Mouse (Mus musculus) lung, embryonic 14.5 days (tissue): ENCODE data around the gene BC049715. TPM values are rescaled to one million over a fixed set of nuclear protein-coding genes. Genes with fewer than 3 reads are reported as not detected.

ENCODE experiments used
- ATAC-seq: fragments of 200-750 bp; cut with Nextera tagmentation; 2 replicates; pipeline ENCODE4 v1.8.0; 2017; ENCODE audit warnings: mild to moderate bottlenecking, moderate TSS enrichment, moderate library complexity; ENCODE audit not compliant: insufficient read depth
- DNase-seq: peaks from one replicate; pipeline ENCODE4 v3.0.0-alpha.2; 2015
- H3K27ac ChIP-seq: fragments of 300-500 bp; sonication (generic); 2 replicates; pipeline ENCODE4 v1.5.1; 2014; ENCODE audit warnings: low read depth, mild to moderate bottlenecking, moderate library complexity
- H3K27me3 ChIP-seq: fragments of 300-500 bp; sonication (generic); 2 replicates; pipeline ENCODE4 v1.6.1; 2014; ENCODE audit warnings: low read length, control low read depth; ENCODE audit not compliant: insufficient read depth
- H3K36me3 ChIP-seq: fragments of 300-500 bp; sonication (generic); 2 replicates; pipeline ENCODE4 v1.6.1; 2014; ENCODE audit warnings: control low read depth; ENCODE audit not compliant: insufficient read depth
- H3K4me1 ChIP-seq: fragments of 300-500 bp; sonication (generic); 2 replicates; pipeline ENCODE4 v1.6.1; 2014; ENCODE audit warnings: antibody characterized with exemption, control low read depth; ENCODE audit not compliant: insufficient read depth
- H3K4me2 ChIP-seq: fragments of 300-500 bp; sonication (generic); 2 replicates; pipeline ENCODE4 v1.6.1; 2014; ENCODE audit warnings: mild to moderate bottlenecking
- H3K4me3 ChIP-seq: fragments of 300-500 bp; sonication (generic); 2 replicates; pipeline ENCODE4 v1.5.1; 2014; ENCODE audit warnings: low read depth, low read length
- H3K9ac ChIP-seq: fragments of 300-500 bp; sonication (generic); 2 replicates; pipeline ENCODE4 v1.6.1; 2014
- H3K9me3 ChIP-seq: fragments of 300-500 bp; sonication (generic); 2 replicates; pipeline ENCODE4 v1.6.1; 2016; ENCODE audit warnings: low read depth, low read length, control low read depth
- CTCF ChIP-seq: IDR thresholded peaks from 2 replicates; pipeline ENCODE4 v1.5.1; 2016; ENCODE audit warnings: antibody characterized with exemption, low read depth
- WGBS: fragments of 180-500 bp; shearing (Covaris S2); extraction: QIAGEN DNeasy Blood & Tissue Kit; methylation state at CpG from one replicate; pipeline ENCODE4 v1.1.7; 2014; 5-methylcytosine and 5-hydroxymethylcytosine counted together
- polyA plus RNA-seq: library from polyadenylated mRNA; unstranded; fragments of >200 nt; fragmentation: Nextera tagmentation; extraction: Ambion mirVana; gene quantifications from 2 replicates; pipeline ENCODE4 v1.2.1, GENCODE M21; 2014

Gene BC049715
- polyA plus RNA-seq, 1 experiment from 2014 or later: 1.5 TPM

- Histone ChIP-seq H3K4me1 (peaks cover 25% of the 10 kb centered on the region), H3K9me3 (no peaks in the 10 kb centered on the region), H3K4me2 (peak overlapping the region; percentile 55), H3K9ac (0 out of 2 replicates have a peak overlapping the region, but pooled peaks have one; percentile 44), H3K27ac (peak overlapping the region; percentile 87), H3K36me3 (no peaks in the 10 kb centered on the region), H3K4me3 (peak overlapping the region; percentile 25), H3K27me3 (no peaks in the 10 kb centered on the region)
- TF ChIP-seq CTCF: no peak
- ATAC-seq (peak; percentile 47; the same call in 1 of the 2 replicates), DNase-seq (peak; percentile 73)
- WGBS: 16% methylated on average over 14 of the region's 14 CpGs
These were observed 28.7 kb downstream of the BC049715 start for GRCm38 (mm10) chr6:136856071-136856636.

GRCm38 (mm10) chr6:136857186-136857872, 29.9 kb downstream of the BC049715 start, which contains the start of gene Art4:
Gene Art4, minus strand, starts transcription at chr6:136857733.
- H3K4me2 ChIP-seq: peak within 1 kb of the TSS; percentile 55

GRCm38 (mm10) chr6:136857873-136858260, 30.4 kb downstream of the BC049715 start:
- TF ChIP-seq CTCF: no peak
- peak overlapping the region; percentile 55 for H3K4me2 ChIP-seq

More at GRCm38 (mm10) chr6:136857186-136857872, 29.9 kb downstream of the BC049715 start, which contains the start of gene Art4:
- peaks cover 25% of the 10 kb centered on the region for H3K4me1 ChIP-seq
- H3K9me3 ChIP-seq: no peaks in the 10 kb centered on the region
- H3K36me3 ChIP-seq: no peaks in the 10 kb centered on the region
- no peaks in the 10 kb centered on the region for H3K27me3 ChIP-seq
- WGBS: 15% methylated on average over 18 of the region's 18 CpGs
- ATAC-seq (peak; percentile 41), DNase-seq (peak; percentile 69)
- no peak for TF ChIP-seq CTCF
- H3K4me3 ChIP-seq: peak within 1 kb of the TSS; percentile 25
- H3K27ac ChIP-seq: peak within 1 kb of the TSS; percentile 96
- H3K9ac ChIP-seq: peak within 1 kb of the TSS; percentile 39

GRCm38 (mm10) chr6:136858420-136858819, 31.0 kb downstream of the BC049715 start:
- no peaks in the 10 kb centered on the region for H3K36me3 ChIP-seq
- peak overlapping the region; percentile 55 for H3K4me2 ChIP-seq
- peaks cover 22% of the 10 kb centered on the region for H3K4me1 ChIP-seq
- no peak overlapping the region for H3K4me3 ChIP-seq
- H3K9ac ChIP-seq: no peak overlapping the region
- no peaks in the 10 kb centered on the region for H3K9me3 ChIP-seq
- ATAC-seq (no peak), DNase-seq (peak; percentile 50)
- no peaks in the 10 kb centered on the region for H3K27me3 ChIP-seq
- WGBS: 30% methylated on average over 8 of the region's 8 CpGs
- H3K27ac ChIP-seq: peak overlapping the region; percentile 96
- TF ChIP-seq CTCF: no peak

More at GRCm38 (mm10) chr6:136857873-136858260, 30.4 kb downstream of the BC049715 start:
- peak overlapping the region; percentile 96 for H3K27ac ChIP-seq
- DNase-seq (peak; percentile 84), ATAC-seq (peak; percentile 54)
- peak overlapping the region; percentile 39 for H3K9ac ChIP-seq
- H3K27me3 ChIP-seq: no peaks in the 10 kb centered on the region
- peaks cover 23% of the 10 kb centered on the region for H3K4me1 ChIP-seq
- H3K9me3 ChIP-seq: no peaks in the 10 kb centered on the region
- H3K36me3 ChIP-seq: no peaks in the 10 kb centered on the region
- WGBS: 6% methylated on average over 11 of the region's 11 CpGs
- H3K4me3 ChIP-seq: peak overlapping the region; percentile 25; the same call in 1 of the 2 replicates

GRCm38 (mm10) chr6:136861020-136861419, 33.6 kb downstream of the BC049715 start:
- H3K36me3 ChIP-seq: no peaks in the 10 kb centered on the region
- H3K4me2 ChIP-seq: 0 out of 2 replicates have a peak overlapping the region, but pooled peaks have one; percentile 14
- 19% methylated on average over 9 of the region's 9 CpGs for WGBS
- ATAC-seq (0 out of 2 replicates have a peak, but pooled peaks have one; percentile 5), DNase-seq (peak; percentile 93)
- peak; percentile 89 for TF ChIP-seq CTCF
- H3K27me3 ChIP-seq: no peaks in the 10 kb centered on the region
- no peak overlapping the region for H3K4me3 ChIP-seq
- H3K4me1 ChIP-seq: peaks cover 21% of the 10 kb centered on the region
- H3K9me3 ChIP-seq: no peaks in the 10 kb centered on the region
- no peak overlapping the region for H3K9ac ChIP-seq
- H3K27ac ChIP-seq: peak overlapping the region; percentile 25

GRCm38 (mm10) chr6:136865360-136865759, 37.9 kb downstream of the BC049715 start:
- TF ChIP-seq CTCF: no peak
- Histone ChIP-seq H3K9ac (no peak overlapping the region), H3K4me1 (peaks cover 13% of the 10 kb centered on the region; the same call in 1 of the 2 replicates), H3K4me3 (no peak overlapping the region), H3K36me3 (no peaks in the 10 kb centered on the region), H3K9me3 (no peaks in the 10 kb centered on the region), H3K27ac (no peak overlapping the region), H3K4me2 (no peak overlapping the region), H3K27me3 (no peaks in the 10 kb centered on the region)
- no peak for ATAC-seq
- WGBS: 85% methylated on average over 5 of the region's 5 CpGs
- DNase-seq: no peak

GRCm38 (mm10) chr6:136866150-136866549, 38.7 kb downstream of the BC049715 start:
- Histone ChIP-seq H3K36me3 (no peaks in the 10 kb centered on the region), H3K27ac (peak overlapping the region; percentile 55; the same call in 1 of the 2 replicates), H3K4me3 (no peak overlapping the region), H3K27me3 (no peaks in the 10 kb centered on the region), H3K4me2 (no peak overlapping the region), H3K9me3 (no peaks in the 10 kb centered on the region), H3K4me1 (peaks cover 13% of the 10 kb centered on the region; the same call in 1 of the 2 replicates), H3K9ac (no peak overlapping the region)
- DNase-seq (no peak), ATAC-seq (0 out of 2 replicates have a peak, but pooled peaks have one; percentile 15)
- TF ChIP-seq CTCF: no peak
- WGBS: 53% methylated on average over 4 of the region's 4 CpGs
